Mouse (Mus musculus) layer of hippocampus, postnatal 25 days (tissue): ENCODE data around the gene Ccdc148. TPM values are rescaled to one million over a fixed set of nuclear protein-coding genes. Genes with fewer than 3 reads are reported as not detected.

Source experiments
- DNase-seq, 2 experiments: peaks; one replicate each; pipeline ENCODE4 v3.0.0; 2022; ENCODE audit warnings: mixed read lengths in 2 of 2, low spot score in 1 of 2; ENCODE audit errors: extremely low spot score in 1 of 2
- total RNA-seq, 2 experiments: library from RNA; stranded (reverse); gene quantifications; 2 replicates each; pipeline ENCODE4 v1.2.3; 2021

The Ccdc148 gene
- total RNA-seq, 2 experiments from 2014 or later, result 11.3 to 12.7 TPM

DNA sequence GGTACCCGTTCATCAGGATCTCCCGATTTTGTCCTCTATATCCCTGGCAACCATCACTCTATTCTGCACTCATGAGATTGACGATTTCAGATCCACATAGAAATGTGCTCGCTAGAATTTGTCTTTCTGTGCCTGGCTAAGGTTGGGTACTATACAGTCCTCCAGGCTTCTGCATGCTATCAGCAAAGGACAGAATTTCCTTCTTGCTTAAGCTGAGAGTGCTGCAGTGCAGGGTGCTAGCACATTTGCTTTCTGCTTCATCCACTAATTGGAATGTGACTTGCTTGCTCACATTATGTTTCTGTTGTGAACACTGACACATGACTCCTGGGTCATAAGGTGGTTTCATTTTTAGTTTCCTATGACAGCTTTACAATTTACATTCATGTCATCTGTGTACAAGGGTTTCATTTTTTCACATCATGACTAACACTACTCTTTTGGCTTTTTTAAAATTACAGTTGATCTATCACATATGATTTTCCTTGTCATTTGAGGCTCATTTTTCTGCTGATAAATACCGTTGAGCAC is 104.8 kb downstream of the Ccdc148 start:
- DNase-seq, result no peak

DNA sequence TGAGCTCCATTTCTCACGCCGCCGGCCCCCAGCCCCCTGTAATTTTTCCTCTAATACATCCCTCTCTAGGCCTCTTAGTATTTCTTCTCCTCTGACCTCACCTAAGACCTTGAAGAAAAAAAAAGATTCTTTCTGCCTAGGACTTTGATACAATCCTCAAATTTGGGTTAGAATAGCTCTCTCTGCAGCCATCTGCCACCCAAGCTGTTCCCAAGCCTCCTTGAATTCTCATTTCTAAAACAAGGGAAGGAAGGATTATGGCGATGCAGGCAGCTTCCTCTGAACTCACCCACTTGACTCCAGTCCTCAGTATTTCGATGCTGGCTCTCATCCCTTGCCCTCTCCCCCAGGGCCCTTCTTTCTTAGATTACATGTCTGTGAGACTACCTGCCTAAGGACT is 106.1 kb downstream of the Ccdc148 start:
- DNase-seq, result peak in 1 of 2 experiments; percentile 42

DNA sequence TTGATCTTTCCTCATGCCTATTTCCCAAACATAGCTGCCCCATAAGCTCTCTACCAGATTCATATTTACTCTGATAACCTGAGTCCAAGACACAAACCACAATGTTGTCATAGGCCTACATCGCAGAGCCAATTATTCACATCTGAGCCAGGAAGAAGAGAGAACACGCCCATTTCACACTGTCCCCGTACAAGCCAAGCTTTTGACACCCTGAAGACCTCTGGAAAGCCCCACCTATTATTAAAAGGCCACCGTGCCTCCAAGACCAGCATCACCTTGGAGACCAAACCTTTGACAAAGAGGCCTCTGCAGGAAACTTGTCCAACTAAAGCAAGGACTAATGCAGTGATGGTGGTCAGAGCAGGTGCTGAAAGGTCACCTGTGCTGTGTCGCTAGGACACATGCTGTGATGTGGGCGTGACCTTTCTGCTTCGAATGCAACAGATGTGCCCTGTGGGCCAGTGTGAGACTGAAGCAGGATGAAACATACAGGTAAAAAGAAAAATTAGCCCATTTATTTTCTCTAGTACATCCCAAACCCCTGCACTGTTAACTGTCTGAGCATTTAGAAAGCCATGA is 106.9 kb downstream of the Ccdc148 start:
- DNase-seq, result no peak

DNA sequence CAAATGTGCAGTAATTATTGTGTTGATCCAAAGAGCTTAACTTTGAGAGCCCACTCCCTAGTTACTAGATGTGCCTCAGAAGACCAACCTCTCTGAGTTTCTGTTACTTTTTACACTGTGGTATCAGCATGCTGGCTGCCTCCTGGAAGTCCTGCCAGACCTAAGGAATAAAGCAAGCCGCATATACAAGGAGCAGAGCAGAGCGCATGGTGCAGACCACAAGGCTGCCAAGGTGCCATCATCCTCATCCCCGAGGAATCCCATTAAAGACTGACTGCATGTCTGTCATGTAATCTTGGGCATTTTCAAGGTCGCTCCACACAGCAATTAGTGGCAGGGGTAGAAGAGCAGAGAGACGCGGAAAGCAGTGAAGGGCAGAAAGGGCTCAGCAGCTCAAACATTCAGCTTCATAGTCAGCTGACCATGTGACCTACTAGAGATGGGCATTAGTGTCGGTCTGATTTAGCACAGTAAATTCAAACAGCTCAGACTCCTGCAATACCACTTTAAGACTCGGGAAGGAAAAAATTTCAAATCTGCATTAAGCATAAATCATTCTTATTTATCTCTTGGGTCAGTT is 110.1 kb downstream of the Ccdc148 start:
- DNase-seq, result no peak

DNA sequence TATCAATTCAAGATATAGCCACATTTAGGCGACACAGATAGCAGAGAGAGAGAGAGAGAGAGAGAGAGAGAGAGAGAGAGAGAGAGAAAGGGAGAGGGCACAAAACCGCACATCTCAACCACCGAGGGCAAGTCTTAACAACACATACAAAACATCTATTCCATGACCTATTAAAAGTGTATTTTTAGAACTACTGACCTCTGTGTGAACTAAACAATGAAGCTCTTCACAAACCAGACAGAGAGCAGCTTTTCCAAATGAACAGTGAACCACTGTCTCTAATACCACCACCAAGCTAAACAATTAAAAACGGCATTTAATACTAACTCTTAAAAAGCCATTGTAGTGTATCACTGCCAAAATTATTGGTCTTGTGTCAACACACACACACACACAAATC is 110.8 kb downstream of the Ccdc148 start:
- no peak for DNase-seq

DNA sequence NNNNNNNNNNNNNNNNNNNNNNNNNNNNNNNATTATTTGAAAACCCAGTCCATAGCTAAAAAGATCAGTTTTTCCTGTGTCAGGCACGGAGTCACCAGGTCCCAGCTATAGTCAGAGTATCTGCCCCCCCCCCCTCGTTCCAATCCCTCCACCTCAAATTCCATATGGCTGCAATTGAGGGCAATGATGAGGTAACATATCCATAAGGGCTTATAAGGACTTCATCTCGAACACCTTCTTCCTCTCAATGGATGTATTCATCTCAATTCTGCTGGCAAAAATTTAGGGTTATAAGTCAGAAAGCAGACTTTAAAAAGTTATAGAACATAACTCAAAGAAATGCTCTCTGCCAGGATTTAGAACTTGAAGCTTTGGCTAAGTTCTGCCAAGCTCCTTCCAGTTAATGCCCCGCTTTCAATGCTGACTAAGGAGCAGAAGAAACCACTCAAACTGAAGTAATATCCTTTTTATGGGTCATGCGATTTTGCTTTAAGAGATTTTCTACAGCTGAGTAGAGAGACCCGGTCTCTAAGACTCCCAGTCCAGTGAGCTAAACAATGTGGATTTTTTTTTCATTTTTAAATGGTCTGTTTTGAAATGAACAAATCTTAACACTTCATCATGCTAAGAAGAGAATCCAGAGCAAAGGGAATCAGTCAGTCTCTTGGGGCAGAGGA is 111.6 kb downstream of the Ccdc148 start:
- no peak for DNase-seq

DNA sequence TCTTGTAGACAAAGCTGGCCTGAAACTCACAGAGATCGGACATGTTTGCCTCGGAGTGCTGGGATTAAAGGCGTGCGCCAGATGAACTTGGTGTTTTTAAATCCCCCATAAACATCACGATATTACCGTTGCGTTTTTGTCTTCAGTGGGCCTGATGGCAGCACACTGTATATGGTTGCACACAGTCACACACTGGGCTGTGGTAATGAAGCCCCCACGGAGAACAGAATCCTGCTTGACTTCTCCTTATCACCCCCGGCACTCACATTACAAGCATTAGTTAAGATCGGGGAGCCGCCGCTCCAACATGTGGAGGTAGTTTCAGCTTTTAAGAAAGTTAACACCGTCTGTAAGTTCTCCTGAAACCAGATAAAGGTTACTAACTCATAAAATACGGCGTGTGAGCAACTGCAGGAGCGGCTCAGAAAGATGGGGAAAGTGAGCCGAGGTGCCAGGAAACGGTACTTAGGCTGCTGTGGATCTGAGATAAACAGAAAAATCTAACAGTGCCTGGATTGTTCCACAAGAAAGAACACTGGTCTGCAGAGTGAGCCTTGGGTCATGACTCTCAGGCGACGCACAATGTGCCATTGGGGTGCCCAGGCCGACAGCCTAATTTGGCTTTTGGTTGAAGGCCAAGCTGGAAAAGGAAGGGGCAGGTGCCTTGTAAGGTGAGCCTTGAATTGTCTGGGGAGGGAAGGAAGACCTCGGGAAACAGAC is 117.0 kb downstream of the Ccdc148 start:
- DNase-seq, result no peak

DNA sequence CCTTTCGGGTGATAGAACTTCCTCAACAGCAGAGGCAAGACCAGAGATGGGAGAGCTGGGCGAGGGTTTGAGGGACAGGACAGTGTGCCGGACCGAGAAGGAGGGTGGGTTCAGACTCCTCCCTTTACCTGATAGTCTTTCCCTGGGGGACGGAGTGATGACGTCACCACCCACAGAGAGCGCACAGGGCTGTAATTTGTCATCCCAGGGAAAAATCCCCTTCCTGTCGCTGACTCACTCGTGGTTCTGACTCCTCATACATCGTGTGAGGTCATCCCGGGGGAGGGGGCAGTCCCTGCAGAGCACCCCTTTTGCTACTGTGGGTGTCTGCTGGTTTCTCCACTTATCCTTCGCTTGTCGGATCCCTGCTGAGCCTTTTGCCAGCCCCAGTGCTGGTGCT is 117.9 kb downstream of the Ccdc148 start:
- DNase-seq, result no peak

DNA sequence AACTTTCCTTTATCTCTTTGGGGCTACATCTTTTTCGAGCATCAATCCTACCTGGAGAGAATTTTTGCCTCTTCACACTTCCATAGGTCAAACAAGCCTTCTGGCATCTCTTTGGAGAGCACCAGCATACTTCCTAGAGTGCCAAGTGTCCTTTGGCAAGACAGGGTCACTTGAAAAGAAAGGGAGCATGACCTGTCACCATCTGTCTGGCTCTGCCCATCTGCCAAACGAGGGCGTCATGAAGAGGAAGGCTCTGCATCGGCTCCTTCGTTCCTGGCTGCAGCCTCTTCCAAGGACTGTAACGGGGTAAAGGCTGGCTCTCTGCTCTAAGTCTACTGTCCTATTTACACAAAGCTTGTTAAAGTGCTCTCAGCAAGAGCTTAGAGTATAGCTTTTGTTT is 124.0 kb downstream of the Ccdc148 start:
- no peak for DNase-seq

DNA sequence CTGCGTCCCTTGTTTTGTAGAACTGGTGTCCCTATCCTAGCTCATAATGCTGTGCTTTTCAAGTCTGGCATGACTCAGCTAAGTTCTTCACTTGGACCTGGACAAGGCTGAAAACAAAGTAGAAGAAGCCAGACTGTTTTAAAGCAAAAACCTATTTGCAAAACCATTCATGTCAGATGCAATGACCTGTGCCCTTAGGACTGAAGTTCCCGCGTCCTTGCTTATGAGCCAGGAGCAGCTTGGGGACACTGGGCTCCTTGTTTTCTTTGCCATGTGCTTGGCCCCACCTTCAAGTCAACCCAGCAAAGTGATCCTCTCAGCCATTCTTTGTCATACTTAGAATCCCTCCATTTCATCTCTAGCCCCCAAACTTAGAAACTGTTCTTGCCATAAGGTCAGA is 125.3 kb downstream of the Ccdc148 start:
- DNase-seq, result no peak

DNA sequence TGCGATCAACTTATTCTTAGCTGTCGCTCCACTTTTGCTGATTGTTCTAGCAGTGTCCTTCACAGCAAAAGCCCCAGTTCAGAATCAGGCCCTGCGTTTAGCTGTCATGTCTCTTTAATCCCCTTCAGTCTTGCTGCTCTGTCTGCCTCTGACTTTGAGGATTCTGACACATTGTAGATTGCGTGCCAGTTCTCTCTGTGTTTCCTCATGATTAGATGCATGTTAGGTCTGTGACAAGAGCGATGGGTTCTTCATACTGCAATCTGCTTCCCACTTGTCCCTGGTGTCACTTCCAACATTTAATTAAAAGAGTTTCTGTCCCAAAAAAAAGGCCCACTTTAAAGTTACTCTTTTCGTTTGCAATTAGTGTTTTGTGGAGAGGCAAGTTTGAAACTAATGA is 126.2 kb downstream of the Ccdc148 start:
- no peak for DNase-seq

DNA sequence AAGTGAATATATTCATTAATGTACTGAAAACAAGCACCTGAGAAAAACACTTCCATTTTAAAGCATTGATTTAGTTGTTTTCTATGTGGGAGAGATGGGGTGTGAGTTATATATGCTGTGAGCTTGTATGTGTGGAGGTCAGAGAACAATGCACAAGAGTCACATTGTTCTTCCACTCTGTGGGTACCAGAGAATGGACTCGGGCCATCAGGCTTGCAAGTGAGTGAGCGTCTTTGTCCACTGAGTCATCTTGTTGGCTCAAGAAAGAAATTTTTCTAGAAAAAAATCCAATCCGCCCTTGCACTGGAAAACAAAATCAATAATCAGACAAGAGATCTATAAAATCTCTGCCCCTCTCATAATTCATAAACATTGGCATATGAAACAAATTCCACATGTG is 135.9 kb downstream of the Ccdc148 start:
- DNase-seq, result no peak

DNA sequence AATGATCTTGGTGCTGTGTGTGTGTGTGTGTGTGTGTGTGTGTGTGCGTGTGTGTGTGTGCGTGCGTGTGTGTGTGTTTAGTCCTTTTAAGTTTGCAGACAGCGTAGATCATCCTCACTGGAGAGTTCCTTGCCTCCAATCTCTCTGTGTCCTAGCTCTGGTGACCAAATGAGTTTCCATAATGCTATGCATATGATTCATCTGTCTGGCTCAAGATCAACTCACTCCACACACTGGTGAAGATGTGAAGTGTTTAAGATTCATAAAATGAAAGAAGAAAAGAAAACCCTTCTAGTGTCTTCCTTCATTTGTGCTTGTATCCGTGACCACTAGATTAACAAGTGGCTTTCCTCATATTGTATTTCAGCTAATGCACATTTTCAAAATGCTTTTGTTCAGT is 153.1 kb downstream of the Ccdc148 start:
- no peak for DNase-seq

DNA sequence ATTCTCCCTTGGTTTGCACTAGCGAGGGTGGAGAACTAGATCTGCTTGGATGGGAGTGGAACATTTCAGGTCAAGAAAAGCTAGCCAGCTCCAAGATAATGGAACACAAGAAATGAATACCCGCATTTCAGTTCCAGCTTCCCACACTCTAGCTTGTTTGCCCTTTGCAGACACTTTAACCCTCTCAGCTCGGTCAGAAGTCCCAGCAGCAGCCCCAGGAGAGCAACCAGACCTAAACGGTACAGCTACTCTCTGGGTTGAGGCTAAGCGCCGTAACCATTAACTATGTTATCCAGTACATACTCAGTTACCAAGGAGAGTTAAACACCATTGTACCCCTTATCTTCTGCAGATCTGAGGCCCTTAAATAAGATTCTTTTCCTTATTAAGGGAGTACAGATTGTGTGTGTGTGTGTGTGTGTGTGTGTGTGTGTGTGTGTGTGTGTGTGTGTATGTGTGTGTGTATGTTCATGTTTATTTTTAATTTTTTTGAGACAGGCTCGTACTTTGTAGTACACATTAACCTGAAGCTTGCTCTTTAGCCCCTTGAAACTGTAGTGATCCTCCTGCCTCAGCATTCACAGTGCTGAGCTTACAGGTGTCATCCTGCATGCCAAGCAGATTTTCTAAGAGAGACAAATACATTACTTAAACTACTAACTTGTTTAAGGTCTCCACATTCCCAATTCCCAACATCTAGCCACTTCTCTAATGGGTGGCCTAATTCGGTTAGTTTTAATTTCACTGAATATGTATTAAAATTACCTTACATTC is 153.7 kb downstream of the Ccdc148 start:
- DNase-seq, result no peak

DNA sequence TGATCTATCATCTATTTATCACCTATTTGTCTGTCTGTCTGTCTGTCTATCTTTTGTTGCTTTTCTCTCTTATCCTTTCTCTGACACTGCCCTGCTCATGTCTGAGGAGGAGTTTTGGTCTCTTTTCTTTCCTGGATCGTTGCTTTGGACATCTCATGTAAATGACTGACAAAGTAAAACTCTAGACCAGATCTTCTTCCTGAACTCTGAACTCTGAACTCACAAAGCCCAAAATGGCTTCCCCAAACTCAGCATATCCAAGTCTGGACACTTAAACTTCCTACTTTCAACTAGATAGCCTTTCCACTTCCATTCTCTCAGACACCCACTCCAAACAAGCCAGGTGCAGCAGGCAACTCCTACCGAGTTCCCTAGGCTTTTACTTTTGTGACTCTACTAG is 163.3 kb downstream of the Ccdc148 start:
- no peak for DNase-seq

DNA sequence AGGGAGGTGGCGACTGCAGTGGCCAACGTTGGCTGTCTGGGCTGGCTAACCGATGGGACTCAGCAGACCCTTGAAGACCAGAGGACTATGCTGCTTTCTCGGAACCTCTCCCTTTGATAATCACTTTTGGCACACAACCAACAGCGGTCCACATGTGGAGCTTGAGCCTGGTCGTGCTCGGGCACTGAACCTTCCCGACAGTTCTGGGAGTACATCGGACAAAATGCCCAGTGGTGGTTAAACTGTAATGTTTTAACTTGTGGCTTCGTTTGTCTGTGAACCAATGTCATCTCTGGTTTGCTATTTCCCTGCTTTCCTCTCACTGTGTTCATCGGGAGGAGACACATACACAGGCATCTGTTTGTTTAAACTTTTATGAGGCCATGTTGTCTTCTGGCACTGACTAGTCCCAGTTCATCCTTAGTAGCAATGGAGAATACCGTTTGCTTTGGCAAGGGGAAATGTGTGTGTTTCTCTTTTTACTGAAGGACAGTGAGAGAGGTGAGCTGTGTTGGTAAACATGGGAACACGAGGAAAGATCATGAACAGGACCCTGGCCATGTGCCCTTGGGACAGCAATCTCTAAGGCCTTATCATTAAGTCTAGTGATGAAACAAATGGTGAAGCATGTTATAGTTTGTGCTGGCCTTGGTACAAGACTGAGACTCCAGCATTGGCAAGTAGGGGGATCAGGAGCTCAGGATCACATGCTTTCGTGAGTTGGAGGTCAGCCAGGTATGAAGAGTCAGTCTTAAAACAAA is 167.9 kb downstream of the Ccdc148 start:
- DNase-seq, result no peak

DNA sequence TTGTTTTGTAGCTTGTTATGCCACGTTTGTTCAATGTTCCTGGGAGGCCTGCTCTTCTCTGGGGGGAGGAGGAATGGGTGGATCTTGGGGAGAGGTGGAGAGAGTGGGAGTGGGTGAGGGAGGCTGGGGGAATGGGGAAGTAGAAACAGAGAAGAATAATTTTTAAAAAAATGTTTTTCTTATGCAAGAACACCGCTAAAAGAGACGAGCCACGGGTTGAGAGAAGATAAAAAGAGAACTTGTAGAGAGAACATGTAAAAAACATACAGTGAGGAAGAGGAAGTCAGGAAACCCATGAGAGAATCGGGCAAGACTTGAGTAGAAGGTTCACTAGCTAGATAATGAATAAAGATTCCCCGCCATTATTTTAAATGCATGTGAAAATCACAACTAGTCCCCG is 182.4 kb downstream of the Ccdc148 start:
- DNase-seq, result no peak

DNA sequence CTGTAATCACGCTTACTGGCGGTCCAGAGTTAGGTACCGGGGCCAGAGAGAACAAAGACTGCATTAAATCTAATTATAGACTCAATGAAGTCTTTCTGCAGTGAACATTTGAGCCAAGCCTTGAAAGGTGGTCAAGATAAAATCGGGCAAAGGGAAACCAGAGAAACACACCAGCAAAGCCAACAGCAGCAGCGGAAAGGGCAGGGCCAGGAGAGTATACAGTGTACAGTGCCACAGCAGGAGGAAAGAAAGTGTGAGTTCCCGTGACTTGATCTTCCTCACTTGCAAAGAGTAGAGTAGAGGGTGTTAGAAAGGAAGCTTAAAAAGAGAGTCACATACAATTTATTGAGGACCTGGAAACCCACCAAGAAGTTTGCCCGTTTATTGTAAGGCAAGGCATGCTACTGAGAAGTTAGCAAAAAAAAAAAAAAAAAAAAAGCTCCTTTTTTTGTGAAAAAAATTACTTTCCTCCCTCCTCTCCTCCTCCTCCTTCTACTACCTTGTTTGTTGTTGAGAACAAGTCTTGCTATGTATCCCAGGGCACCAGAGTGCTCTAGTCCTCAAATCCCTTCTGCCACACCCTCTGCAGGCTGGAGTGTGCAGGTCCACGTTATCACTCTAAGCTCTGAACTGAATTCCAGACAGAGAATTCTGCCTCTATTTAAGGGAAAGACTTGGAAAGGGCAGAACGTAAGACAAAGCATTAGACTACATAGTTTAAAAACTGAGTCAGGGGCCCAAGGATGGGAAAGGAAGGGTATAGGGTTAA is 188.8 kb downstream of the Ccdc148 start:
- DNase-seq, result no peak

DNA sequence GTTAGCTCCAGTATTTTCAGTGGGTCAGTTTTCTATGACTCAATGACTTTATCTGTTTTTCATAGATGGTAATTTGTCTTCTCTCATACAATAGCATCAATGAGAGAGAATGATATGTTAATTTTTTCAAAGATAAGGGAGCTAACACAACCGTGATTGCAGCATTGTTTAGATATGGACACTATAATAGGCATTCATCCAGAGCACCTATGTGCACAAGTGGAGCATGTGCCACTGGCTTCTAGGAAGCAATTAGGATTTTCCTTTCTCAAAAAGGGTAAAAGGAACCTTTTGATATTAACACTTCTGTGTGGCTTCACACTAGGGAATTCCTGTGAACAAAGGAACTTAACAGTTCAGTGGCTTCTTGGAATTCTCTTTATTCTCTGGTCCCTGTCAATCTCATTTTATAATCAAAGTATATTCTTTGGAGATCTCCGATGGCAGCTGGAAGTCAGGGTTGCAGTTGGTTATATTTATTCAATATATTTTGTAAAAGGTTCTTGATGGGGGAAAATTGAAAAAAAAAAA is 203.6 kb downstream of the Ccdc148 start:
- DNase-seq, result no peak
